Mouse (Mus musculus): Measurements from ENCODE around the gene Eepd1.
"Not testable (repeated sequence)": the region's sequence is repeated elsewhere in the genome, so short reads cannot be mapped to it uniquely, and the experiment has no call there.

Eepd1 gene

GRCm38 (mm10) chr9:25481344-25482095 is at the start of gene Eepd1:
Gene Eepd1, plus strand, starts transcription at chr9:25481547.
- peak; percentile 92 for DNase-seq (ENCODE audit: low spot score)

GRCm38 (mm10) chr9:25438836-25439235 is 42.5 kb upstream of the Eepd1 start:
- DNase-seq (ENCODE audit: low spot score) = no peak

- not testable (repeated sequence) for DNase-seq (ENCODE audit: low spot score)
These were observed 41.3 kb upstream of the Eepd1 start for GRCm38 (mm10) chr9:25440046-25440445.

GRCm38 (mm10) chr9:25442041-25442440 is 39.3 kb upstream of the Eepd1 start:
- no peak for DNase-seq (ENCODE audit: low spot score)

- no peak for DNase-seq (ENCODE audit: low spot score)
These were observed 38.3 kb upstream of the Eepd1 start for GRCm38 (mm10) chr9:25443029-25443428.

- no peak for DNase-seq (ENCODE audit: low spot score)
These were observed 37.8 kb upstream of the Eepd1 start for GRCm38 (mm10) chr9:25443546-25443945.

- DNase-seq (ENCODE audit: low spot score) = no peak
These were observed 31.0 kb upstream of the Eepd1 start for GRCm38 (mm10) chr9:25450394-25450793.

GRCm38 (mm10) chr9:25455027-25455426 is 26.3 kb upstream of the Eepd1 start:
- no peak for DNase-seq (ENCODE audit: low spot score)

GRCm38 (mm10) chr9:25460835-25461555 is 20.4 kb upstream of the Eepd1 start:
- DNase-seq (ENCODE audit: low spot score) = no peak

- no peak for DNase-seq (ENCODE audit: low spot score)
These were observed 17.0 kb upstream of the Eepd1 start for GRCm38 (mm10) chr9:25464305-25464704.

- DNase-seq (ENCODE audit: low spot score) = no peak
These were observed 1.8 kb upstream of the Eepd1 start for GRCm38 (mm10) chr9:25479392-25480020.

GRCm38 (mm10) chr9:25480676-25481075 is 671 bp upstream of the Eepd1 start:
- DNase-seq (ENCODE audit: low spot score) = no peak

- DNase-seq (ENCODE audit: low spot score) = no peak
These were observed 1.1 kb downstream of the Eepd1 start for GRCm38 (mm10) chr9:25482322-25482998.

GRCm38 (mm10) chr9:25482999-25483347 is 1.6 kb downstream of the Eepd1 start:
- DNase-seq (ENCODE audit: low spot score) = no peak

GRCm38 (mm10) chr9:25483931-25484618 is 2.7 kb downstream of the Eepd1 start:
- no peak for DNase-seq (ENCODE audit: low spot score)

- DNase-seq (ENCODE audit: low spot score) = no peak
These were observed 3.3 kb downstream of the Eepd1 start for GRCm38 (mm10) chr9:25484619-25484986.

- DNase-seq (ENCODE audit: low spot score) = no peak
These were observed 3.7 kb downstream of the Eepd1 start for GRCm38 (mm10) chr9:25485006-25485405.

GRCm38 (mm10) chr9:25485406-25485805 is 4.1 kb downstream of the Eepd1 start:
- no peak for DNase-seq (ENCODE audit: low spot score)

- no peak for DNase-seq (ENCODE audit: low spot score)
These were observed 5.0 kb downstream of the Eepd1 start for GRCm38 (mm10) chr9:25486246-25486807.

GRCm38 (mm10) chr9:25487446-25488110 is 6.2 kb downstream of the Eepd1 start:
- DNase-seq (ENCODE audit: low spot score) = peak; percentile 72

GRCm38 (mm10) chr9:25488581-25488980 is 7.2 kb downstream of the Eepd1 start:
- DNase-seq (ENCODE audit: low spot score) = no peak

Measured in ovary, adult 18-20 months (tissue).